Mouse (Mus musculus): ENCODE data around the gene Cbl.

The Cbl gene

DNA sequence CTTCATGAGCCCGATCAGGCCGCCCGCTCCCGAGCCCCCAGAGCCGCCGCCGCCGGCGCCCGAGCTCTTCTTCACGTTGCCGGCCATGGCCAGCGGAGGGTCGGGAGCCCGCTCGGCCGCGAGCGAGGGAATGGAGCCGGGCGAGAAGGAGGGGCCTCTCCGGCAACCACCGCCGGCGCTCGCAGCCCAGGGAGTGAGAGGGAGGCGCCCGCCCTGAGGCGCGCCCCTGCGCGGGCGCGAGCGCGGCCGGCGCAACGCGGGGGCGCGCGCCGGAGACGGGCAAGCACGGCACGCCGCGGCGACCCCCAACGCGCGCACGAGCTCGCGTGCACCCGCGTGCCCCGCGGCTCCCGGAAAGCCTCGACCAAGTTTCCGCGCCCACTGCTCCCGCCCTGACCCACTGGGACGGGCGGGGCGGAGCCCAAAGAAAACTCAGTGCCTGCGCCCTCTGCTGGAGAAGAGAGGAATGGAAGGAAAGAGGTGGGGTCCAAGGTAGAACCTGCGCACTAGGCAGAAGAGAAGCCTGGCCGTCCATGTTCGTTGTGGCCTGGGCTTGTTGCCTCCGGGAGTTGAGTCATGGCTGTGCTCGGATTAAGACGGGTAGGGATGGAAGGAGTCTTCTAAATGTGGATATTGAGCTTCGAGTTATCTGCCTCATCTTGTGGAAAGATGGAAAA, at the start of gene Cbl:
TSS of gene Cbl (minus strand) at position 248 of the 677 bp plus-strand sequence.
- peak; percentile 93 for DNase-seq (ENCODE audit: low read depth, low spot score)

DNA sequence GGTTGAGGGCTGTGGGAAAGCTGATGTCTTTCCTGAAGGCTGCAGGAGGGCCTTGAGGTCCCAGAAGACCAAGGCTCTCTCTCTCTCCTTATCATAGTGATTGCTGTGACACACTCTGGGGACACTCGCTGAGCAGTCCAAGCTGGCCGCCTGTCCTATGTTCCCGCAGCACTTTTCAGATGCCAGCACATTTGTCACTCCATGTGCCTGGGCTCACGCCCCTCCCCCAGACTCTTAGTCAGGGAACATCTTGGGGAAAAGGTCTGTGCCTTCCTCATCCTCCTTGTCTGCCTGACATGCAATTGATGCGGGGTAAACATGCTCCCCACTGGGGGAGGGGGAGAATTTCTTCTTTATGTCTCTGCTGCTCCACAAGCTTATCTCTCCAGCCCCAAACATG, 49.3 kb upstream of the Cbl start:
- DNase-seq (ENCODE audit: low read depth, low spot score): no peak

DNA sequence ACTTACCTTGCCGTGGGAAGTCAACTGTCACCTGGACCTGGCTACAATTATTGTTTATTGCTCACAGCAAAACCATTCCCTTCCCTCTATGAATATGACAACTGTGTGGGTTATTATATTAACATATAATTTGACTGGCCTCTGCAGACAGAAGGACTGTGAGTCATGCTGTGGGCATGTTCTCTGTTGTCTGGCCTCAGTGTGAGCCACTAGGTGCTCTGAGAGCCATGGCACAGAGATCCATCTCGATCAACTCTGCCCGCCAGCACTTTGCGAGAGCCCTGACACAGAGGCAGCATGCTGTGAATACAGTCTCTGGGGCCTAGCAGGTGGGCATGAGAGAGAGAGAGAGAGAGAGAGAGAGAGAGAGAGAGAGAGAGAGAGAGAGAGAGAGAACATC, 36.1 kb upstream of the Cbl start:
- DNase-seq (ENCODE audit: low read depth, low spot score): no peak

DNA sequence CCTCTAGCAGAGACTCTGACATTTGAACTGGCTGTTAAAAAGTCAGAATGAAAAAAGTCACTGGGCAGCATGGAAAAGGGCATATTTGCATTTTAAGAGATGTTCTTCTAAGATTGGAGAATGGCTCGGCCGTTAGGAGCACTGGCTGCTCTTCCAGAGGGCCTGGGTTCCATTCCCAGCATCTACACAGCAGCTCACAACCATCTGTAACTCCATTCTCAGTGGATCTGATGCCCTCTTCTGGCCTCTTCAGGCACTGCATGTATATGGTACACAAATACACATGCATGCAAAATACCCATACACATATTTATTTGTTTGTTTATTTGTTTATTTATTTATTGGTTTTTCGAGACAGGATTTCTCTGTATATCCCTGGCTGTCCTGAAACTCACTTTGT, 35.2 kb upstream of the Cbl start:
- DNase-seq (ENCODE audit: low read depth, low spot score): no peak

DNA sequence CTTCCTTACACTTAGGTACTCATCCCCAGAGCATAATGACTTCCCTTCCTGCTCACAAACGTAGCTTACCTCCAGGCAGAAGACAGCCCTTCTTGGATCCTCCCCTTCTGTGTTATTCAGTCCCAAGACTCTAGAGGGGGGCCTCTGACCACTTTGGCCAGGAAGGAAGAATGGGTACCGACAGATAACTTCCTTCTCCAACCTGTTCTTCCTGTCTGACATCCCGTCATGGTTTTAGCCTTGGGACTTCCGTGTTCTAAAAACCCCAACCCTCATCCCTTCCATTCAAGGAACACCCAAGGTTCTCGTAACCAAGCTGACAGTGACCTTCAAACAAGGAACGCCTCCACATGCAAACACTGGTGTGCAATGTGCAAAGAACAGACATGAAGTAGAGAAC, 34.6 kb upstream of the Cbl start, which contains the start of gene Nlrx1:
TSS of gene Nlrx1 (minus strand) at position 168 of the 400 bp plus-strand sequence.
- DNase-seq (ENCODE audit: low read depth, low spot score): no peak

DNA sequence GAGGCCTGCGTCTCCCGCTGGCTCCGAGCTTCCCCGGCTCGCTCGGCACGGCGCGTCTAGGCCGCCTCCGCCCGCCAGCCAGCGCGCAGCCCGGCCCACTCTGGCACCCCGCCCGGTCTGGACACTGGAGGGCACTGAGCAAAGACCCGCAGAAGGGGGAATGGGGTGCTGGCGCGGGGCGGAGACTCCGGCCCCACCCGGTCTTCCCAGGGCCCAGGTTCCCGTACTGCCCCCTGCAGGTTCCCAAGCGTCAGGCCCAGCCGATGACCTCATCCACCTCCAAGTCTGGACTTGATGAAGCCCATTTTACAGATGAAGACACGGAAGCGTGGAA, 34.1 kb upstream of the Cbl start:
- no peak for DNase-seq (ENCODE audit: low read depth, low spot score)

DNA sequence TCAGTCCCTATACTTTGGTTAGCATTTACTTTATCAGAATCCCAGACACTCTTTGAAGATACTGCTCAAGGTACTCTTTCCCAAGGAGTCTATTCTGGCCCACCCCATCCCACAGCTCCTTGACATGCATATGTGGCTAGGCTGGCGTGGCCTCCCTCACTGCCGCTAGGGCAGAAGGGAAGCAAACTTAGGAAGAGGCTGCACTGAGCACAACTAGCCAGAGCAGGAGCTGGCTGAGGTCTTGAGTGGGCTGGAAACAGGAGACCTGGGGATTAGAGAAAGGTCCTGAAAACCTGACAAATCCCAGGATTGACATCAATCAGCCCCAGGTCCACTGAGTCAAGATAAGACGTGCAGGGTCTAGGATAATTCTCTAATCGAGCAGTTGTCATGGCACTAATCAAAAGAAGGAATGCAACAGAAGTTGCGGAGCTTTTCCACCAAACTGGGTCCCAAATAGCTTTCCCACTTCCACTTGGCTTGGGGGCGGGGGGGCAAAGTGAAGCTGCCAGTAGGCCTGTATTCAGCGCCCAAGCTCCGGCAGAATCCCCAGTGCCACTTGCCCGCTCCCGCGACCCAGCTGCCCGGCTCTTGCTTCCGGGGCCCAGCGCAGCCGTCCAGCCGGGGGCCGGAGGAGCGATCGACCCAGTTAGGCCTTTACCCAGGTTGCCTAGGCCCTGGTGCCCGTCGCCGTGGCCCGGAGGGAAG, 33.6 kb upstream of the Cbl start:
- DNase-seq (ENCODE audit: low read depth, low spot score): no peak

DNA sequence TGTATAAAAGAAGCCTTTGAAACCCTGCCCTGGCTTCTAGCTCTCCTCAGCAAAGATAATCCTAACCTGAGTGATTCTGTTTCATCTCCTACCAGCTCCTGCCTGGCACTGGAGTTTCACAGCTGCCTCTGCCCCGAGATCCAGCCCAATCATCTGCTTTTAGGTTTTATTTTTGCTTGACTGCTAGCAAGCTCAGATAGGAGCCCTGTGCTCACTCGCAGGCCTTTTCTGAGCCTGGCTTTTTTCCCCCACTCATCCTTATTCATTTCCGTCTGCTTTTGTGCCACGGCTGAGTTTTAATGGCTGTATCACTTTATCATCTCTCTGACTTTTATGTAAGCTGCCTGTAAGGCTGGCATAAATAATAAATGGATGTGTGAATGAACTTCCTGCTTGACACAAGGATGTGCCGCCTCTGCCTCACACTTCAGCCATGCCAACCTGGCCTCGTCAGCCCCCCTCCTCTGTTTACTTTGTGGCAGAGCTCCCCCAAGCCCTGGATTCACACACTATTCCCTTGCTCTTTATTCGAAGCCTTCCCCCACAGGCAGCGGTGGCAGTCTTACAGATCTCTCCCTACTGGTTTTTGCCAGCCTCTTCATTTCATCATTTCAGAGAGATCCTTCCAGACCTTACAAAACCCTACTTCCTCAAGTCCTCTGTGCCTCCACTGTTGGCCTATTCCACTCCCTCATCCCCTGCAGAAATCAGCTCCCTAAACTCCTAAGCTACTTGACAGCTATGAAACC, 32.8 kb upstream of the Cbl start:
- DNase-seq (ENCODE audit: low read depth, low spot score): no peak

DNA sequence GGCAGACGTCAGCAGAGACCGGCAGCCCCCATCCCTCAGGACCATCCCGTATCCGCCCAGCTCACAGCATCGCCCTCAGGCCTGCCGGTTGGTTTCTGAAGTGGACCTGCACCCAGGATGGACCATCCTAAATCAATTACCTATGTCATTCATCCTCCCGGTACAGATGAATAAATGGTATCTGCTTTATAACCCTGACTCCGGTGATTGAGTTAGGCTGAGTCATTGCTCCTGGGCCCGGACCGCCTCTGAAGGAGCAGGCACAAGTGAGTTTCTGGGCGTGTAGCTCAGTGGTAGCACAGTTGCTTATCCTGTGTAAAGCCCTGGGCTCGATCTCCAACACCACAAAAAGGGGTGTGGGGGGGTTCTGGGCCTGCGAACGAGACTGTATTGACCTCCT, 27.5 kb upstream of the Cbl start:
- no peak for DNase-seq (ENCODE audit: low read depth, low spot score)

DNA sequence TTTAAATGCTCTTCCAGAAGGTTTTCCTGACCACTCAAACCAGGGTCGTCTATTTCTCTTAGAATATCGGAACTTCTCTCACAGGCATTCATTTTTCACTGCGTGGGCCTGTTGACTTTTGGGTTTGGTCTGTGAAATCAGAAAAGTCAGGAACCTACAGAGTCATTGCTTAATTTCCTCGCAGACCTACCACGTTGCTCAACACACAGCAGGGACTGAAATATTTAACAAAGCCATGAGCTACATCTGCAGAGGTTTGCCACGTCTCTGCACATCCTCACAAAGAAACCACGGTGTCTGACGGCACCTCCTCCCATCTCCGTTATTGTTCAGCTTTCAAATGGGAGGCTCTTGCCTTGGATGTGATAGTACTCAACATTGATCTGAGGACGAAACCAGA, 25.2 kb upstream of the Cbl start:
- DNase-seq (ENCODE audit: low read depth, low spot score): no peak

DNA sequence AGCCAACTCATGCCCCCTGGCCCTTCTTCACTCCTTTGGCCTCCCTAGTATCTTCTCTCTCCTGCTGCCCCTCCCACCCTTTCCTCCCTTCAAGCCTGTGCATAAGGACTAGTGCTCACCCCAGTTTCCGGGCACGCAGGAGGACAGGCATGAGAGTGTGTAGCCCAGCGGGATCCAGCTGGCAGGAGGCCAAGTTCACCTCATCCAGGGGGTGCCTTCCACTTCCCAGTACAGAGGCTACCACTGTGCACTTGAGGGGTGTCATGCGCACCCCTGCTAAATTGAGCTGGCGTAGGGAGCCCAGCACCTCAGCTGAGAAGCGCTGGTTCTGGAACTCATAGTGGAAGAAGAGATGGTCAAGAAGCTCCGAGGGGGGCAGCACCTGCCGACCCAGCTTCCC, 22.4 kb upstream of the Cbl start:
- no peak for DNase-seq (ENCODE audit: low read depth, low spot score)

DNA sequence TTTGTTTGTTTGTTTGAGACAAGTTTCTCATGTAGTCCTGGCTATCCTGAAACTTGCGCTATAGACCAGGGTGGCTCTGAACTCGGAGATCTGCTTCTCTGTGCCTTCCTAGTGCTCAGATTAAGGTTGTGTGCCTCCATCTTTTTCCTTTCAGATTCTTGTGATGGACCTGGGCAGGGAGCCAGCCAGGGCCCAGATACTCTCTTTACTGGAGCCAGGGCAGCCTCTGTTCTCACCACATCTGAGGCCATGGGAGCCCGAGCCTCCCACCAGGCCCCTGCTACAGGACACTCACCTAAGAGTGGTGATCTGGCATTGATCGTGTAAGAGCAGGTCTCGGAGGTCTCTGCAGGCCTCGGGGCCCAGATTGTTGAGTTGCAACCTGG, 21.3 kb upstream of the Cbl start:
- no peak for DNase-seq (ENCODE audit: low read depth, low spot score)

DNA sequence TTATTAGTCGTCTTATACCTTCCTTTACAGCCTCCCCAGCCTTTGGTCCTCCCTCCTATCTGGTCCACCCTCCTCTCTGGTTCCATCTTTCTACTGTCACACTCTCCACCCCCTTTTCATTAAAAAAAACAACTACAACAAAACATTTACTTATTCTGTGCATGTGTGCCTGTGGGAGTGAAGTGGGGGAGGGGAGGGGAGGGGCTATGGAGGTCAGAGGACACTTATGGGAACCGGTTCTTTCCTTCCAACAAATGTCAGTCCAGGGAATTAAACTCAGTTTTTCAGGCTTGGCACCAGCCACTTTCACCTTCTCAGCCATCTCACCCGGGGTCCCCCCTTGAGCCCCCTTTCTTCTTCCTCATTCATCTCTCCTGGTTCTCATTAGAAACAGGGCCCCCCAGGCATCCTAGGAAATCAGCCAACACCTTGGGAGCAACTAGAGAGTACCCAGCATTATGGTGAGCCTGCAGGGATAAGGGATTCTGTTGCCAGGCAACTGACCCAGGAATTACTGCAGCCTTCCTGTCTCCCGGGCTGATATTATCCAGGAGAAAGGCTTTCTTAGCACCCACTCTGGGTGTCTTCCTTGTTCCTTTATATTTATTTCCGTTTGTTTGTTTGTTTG, 20.8 kb upstream of the Cbl start:
- no peak for DNase-seq (ENCODE audit: low read depth, low spot score)

DNA sequence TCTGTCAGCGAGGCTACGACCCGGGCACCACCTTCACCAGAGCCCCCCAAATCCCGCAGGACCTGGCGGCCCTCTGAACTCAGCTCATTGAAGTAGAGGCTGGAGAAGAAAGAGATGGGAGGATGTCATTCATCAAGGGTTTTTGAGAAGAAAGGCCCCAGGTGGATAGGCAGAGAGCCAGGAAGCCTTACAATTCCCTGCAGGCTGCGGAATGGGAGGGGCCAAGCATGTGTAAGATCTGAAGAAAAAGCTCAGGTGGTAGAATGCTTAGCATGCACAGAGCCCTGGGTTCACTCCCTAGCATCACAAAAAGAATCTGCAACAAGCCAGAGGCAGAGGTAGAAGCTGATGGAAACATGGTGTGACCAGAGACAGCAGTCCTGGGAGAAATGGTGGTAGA, 19.6 kb upstream of the Cbl start:
- no peak for DNase-seq (ENCODE audit: low read depth, low spot score)

DNA sequence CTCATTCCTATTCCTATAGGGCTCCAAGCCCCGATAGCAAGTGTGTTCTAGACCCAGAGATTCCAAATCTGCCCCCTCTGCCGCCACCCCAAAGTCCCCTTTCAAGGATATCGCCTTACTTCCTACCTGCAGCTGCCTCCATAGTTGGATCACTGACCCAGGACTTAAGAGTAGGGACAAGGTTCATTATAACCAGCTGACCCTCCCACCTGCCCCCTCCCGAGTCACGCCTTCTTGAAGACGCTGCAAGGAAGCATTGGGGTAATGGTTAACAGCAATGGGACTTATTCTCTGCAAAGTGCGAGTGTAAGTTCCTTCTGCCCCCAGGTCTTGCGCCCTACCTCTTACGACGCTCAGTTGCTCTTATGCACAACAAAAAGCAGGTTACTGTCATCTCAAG, 17.5 kb upstream of the Cbl start, which contains the start of gene Pdzd3:
TSS of gene Pdzd3 (minus strand) at position 158 of the 400 bp plus-strand sequence.
- no peak for DNase-seq (ENCODE audit: low read depth, low spot score)

DNA sequence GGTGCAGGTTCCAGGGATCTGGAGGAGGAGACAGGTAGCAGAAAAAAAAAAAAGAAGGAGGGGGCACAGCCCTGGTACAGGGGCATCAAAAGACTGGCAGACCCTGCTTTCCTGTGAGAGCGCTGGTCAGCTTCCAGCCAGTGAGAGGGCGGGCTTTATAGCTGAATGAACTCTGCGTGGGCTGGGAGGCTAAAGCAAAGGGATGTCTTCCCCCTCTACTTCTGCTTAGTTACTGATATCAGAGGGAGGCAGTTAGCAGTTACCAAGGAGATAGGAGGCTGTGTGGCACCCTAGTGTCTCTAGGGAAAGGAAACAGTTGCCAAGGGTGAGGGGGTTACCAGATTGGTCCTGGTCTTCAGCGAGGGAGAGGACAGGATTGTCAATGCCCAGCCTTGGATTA, 16.6 kb upstream of the Cbl start:
- no peak for DNase-seq (ENCODE audit: low read depth, low spot score)

DNA sequence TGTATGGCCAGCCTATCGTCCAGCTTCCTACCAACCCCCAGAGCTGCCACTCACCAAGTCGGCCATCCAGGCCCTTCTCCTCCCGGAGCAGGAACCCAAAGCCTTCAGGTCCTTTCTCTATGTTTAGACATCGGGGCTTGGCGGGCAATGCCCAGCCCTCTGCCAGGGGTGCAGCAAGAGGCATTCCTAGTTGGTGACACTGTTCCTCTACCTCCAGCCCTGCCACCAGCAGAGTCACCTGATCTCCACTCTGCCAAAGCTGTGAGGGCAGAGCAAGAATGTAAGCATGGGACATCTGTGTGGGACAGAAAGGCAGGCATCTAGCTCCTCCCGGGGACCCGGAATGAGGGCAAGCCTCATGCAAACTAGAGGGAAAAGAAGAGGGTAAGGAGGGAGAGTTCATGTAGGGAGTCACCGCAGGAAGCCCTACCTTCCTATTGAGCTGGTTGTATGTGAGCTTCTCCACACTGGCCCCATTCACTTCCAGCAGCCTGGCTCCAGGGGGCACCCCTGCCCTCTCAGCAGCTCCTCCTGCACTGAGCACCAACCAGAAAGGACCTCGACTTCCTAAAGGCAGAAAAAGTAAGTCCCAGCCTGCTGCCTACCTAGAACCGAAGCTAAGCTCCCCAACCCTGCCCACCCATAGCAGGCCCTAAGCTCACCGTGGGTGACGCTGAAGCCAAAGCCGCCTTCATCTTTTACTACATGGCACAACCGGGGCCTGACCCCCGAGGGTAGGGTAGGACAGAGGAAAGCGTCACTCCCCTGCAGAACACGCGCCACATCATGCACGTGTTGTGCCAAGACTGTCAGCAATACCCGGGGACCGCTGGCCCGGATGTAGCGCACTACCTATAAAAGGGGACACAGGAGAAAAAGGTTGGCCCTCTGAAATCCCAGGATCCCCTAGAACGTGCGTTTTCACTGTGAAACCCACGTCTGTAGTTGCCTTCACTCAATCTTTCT, 15.6 kb upstream of the Cbl start:
- no peak for DNase-seq (ENCODE audit: low read depth, low spot score)

DNA sequence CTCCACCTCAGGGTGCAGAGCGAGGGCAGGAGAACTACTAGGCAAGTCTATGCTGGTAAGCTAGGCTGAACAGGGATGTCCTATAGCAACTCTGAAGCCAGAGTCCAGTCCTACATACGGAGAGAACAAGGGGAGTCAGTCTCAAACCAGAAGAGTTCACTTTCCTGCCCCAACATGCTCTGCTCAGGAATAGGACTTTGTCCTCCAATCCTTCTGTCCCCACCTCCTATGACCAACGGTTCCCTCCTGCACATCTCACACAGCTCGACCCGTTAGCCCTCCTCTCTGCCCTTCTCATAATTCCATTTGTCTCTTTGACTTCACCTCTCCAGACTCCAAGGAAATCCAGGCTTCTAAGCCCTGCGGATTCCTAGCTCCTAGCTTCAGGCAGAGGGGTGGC, 14.1 kb upstream of the Cbl start:
- no peak for DNase-seq (ENCODE audit: low read depth, low spot score)

DNA sequence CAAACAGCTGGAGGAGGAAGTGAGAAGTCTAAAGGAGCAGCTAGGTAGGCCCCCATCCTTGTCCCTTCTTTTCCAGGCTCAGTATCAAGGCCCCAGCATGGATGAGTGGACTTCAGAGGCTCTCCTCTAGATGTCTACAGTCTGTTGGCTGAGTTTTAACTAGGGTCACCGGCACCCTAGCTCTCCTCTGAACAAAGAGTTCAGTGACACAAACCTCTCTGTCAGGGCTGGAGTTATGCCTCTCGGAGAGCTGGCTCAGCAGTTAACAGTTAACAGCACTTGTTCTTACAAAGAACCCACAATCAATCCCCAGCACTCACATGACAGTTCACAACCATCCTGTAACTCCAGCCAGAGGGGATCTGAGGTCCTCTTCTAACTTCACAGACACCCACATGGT, 9.8 kb upstream of the Cbl start:
- no peak for DNase-seq (ENCODE audit: low read depth, low spot score)

DNA sequence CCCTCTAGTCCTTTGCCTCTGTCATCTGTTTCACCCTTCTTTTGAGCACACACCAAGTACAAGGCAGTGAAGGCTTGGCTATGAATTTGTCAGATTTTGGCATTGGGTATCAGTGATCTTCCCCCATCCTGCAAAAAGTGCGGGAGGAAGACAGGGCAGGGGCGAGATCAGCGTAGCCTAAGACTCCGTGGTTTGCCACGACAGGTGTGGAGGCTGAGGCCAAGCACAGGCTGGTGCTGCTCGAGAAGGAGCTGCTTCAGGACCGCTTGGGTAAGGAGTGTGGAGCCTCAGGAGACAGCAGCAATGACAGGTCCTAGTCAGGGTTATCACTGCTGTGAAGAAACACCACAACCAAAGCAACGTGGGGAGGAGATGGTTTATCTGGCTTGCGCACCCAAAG, 7.6 kb upstream of the Cbl start:
- no peak for DNase-seq (ENCODE audit: low read depth, low spot score)

DNA sequence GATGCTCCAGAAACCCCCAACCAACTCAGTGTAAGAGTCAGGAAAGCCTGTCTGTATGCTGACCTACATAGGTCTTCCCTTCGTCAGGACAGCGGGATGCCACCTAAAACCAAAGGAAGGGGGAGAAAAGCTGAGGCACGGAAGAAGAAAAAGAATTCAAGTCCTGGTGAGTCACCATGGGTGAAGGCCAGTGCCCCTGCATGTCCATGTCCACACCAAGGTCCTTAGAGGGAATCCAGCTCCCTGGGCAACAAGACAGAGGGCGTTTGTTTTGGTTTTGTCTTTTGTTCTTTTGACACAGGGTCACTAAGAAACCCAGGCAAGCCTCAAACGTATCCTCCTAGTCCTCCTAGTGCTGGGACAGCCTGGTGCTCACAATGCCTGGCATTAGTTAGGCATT, 7.1 kb upstream of the Cbl start:
- DNase-seq (ENCODE audit: low read depth, low spot score): no peak

Measured in brain, embryonic 18.5 days (tissue).